Mouse (Mus musculus) ES-E14 (cell line): ENCODE measurements around the gene Clstn3.

Experiments
- CHD2 ChIP-seq: IDR thresholded peaks from 2 replicates; pipeline ENCODE4 v1.6.1; 2014; ENCODE audit warnings: mild to moderate bottlenecking, low read depth, low read length, inconsistent platforms
- MAFK ChIP-seq: IDR thresholded peaks from 2 replicates; pipeline ENCODE4 v1.6.1; 2014; ENCODE audit warnings: mild to moderate bottlenecking, low read depth, low read length, inconsistent platforms; ENCODE audit not compliant: insufficient read depth
- ZC3H11A ChIP-seq: IDR thresholded peaks from 2 replicates; pipeline ENCODE4 v1.6.1; 2012; ENCODE audit warnings: low read depth, mild to moderate bottlenecking, inconsistent platforms, low read length, borderline replicate concordance
- ZNF384 ChIP-seq: IDR thresholded peaks from 2 replicates; pipeline ENCODE4 v1.6.1; 2012; ENCODE audit warnings: low read depth, low read length, inconsistent platforms

DNA sequence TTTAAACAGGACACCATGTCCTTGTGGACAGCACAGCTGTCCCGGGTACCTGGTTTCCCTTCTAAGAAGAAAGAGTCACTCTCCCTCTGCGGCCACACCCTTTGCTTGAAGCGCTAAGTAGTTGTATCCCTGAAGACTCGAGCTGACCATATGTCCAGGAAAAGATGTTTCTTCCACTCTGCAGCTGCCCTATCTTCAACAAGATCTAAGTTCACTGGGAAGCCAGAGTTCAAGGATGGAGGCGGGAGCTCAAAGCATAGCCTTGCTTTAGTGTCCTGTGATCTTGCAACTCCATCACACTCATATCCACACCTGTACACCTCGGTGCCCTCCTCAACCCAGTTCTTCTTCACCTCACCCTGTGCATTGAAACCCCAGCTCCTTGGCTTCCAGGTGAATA, 47.3 kb upstream of the Clstn3 start:
- TF ChIP-seq MAFK = no peak
- TF ChIP-seq ZC3H11A = no peak
- no peak for TF ChIP-seq CHD2
- no peak for TF ChIP-seq ZNF384
